25 mouse cellular contexts compared by ENCODE assay signal in genomic region chr4:83318758-83319157, GRCm38 (mm10).
"Had no signal": no experiment of that assay in that cellular context is flagged by ENCODE, and none has a peak within 500 bp of the region (broad histone marks: within the 10 kb centered on the region; RNA-seq: fewer than 3 reads in every experiment).

No protein-coding gene starts in this region.

- H3K9ac ChIP-seq: heart, embryonic 12.5 days; hindbrain, embryonic 13.5 days; hindbrain, embryonic 15.5 days; intestine, embryonic 15.5 days; limb, embryonic 12.5 days; liver, embryonic 13.5 days had no signal

- H3K9me3 ChIP-seq: heart, embryonic 10.5 days; heart, embryonic 12.5 days; hindbrain, embryonic 13.5 days; hindbrain, embryonic 15.5 days; intestine, embryonic 15.5 days; limb, embryonic 10.5 days; limb, embryonic 12.5 days; liver, embryonic 13.5 days had no signal

- H3K4me3 ChIP-seq: gastrocnemius, adult 2 months; heart, embryonic 10.5 days; heart, embryonic 12.5 days; hindbrain, embryonic 13.5 days; hindbrain, embryonic 15.5 days; intestine, embryonic 15.5 days; layer of hippocampus, adult 2 months; left cerebral cortex, adult 2 months; limb, embryonic 10.5 days; limb, embryonic 12.5 days; liver, embryonic 13.5 days had no signal

- H3K36me3 ChIP-seq: heart, embryonic 10.5 days; heart, embryonic 12.5 days; hindbrain, embryonic 13.5 days; hindbrain, embryonic 15.5 days; intestine, embryonic 15.5 days; limb, embryonic 10.5 days; limb, embryonic 12.5 days; liver, embryonic 13.5 days had no signal

- ATAC-seq: hindbrain, postnatal 0 days; inflammation-experienced regulatory T-cells, adult 6 months; intestine, embryonic 15.5 days; intestine, postnatal 0 days had no signal

- H3K27ac ChIP-seq: gastrocnemius, adult 2 months; heart, embryonic 10.5 days; hindbrain, embryonic 13.5 days; hindbrain, embryonic 15.5 days; hindbrain, postnatal 0 days; intestine, embryonic 15.5 days; layer of hippocampus, adult 2 months; left cerebral cortex, adult 2 months; limb, embryonic 10.5 days; limb, embryonic 12.5 days; liver, embryonic 13.5 days had no signal

- H3K4me2 ChIP-seq: heart, embryonic 12.5 days; hindbrain, embryonic 13.5 days; hindbrain, embryonic 15.5 days; intestine, embryonic 15.5 days; limb, embryonic 12.5 days; liver, embryonic 11.5 days; liver, embryonic 13.5 days had no signal

- H3K27me3 ChIP-seq: intestine, embryonic 15.5 days had no signal

- DNase-seq: gastrocnemius, adult 2 months; gastrocnemius, postnatal 10 days; gastrocnemius, postnatal 25 days; heart, adult 18-20 months; heart, postnatal 10 days; heart, postnatal 4 days; kidney, adult 18-20 months; kidney, adult 8-10 months; kidney, postnatal 10 days; kidney, postnatal 4 days; liver; liver, embryonic 13.5 days had no signal
